Mouse (Mus musculus) midbrain, embryonic 12.5 days (tissue): Measurements from ENCODE around the gene Anxa1. TPM values are rescaled to one million over a fixed set of nuclear protein-coding genes. Genes with fewer than 3 reads are reported as not detected.

Experiments
- polyA plus RNA-seq: library from polyadenylated mRNA; unstranded; fragments of >200 nt; fragmentation: Nextera tagmentation; extraction: Ambion mirVana; gene quantifications from 2 replicates; pipeline ENCODE4 v1.2.1, GENCODE M21; 2016

The Anxa1 gene
- polyA plus RNA-seq, 1 experiment from 2014 or later, result 7.8 TPM

Other genes with a start within 250 kb of the Anxa1 start
- gene Aldh1a1, start 101.8 kb upstream of the Anxa1 start, polyA plus RNA-seq, result 0.10 and 0.28 TPM in 2 replicates